In the genomic region with DNA sequence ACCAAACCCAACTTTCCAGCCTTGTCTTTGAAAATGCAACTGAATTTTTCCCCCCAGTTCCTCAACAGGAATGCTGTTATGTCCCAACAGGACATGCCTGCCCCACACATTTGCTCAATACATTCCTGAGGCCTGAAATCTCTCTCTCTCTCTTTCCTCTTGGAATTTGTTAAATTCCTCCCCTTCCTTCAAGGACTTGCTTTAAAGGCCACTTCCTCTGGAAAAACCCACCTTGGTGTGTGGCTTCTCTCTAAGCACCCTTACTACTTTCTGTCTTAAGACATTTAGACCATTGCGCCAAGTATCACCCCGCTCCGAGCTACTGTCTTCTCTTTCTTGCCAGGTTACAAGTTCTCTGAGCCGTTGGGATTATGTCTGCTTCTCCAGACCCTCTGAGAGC, we compare ENCODE assay signal across 24 mouse cellular contexts.
"Had no signal": no experiment of that assay in that cellular context is flagged by ENCODE, and none has a peak within 500 bp of the region (broad histone marks: within the 10 kb centered on the region; RNA-seq: fewer than 3 reads in every experiment).

No protein-coding gene starts in this region.

- DNase-seq: gastrocnemius, postnatal 14 days; gastrocnemius, postnatal 36 days; heart, adult 18-20 months; heart, postnatal 14 days; heart, postnatal 36 days; kidney, adult 11 months; kidney, adult 2 months; kidney, adult 9 months; kidney, postnatal 14 days; kidney, postnatal 36 days; liver had no signal

- H3K9me3 ChIP-seq: heart, embryonic 10.5 days; heart, embryonic 15.5 days; hindbrain, embryonic 13.5 days; hindbrain, embryonic 15.5 days; kidney, embryonic 15.5 days; limb, embryonic 10.5 days had no signal

- H3K27me3 ChIP-seq: hindbrain, embryonic 15.5 days had no signal

- ATAC-seq: hindbrain, postnatal 0 days; intestine, embryonic 16.5 days had no signal

- H3K27ac ChIP-seq: heart, embryonic 10.5 days; heart, embryonic 13.5 days; heart, embryonic 15.5 days; hindbrain, embryonic 13.5 days; hindbrain, embryonic 15.5 days; hindbrain, postnatal 0 days; kidney, embryonic 15.5 days; kidney, postnatal 0 days; layer of hippocampus, adult 2 months; left cerebral cortex, adult 2 months; limb, embryonic 10.5 days; limb, embryonic 12.5 days had no signal

- H3K4me3 ChIP-seq: heart, embryonic 10.5 days; heart, embryonic 13.5 days; heart, embryonic 15.5 days; hindbrain, embryonic 15.5 days; kidney, embryonic 15.5 days; layer of hippocampus, adult 2 months; left cerebral cortex, adult 2 months; limb, embryonic 10.5 days; limb, embryonic 12.5 days had no signal

- H3K36me3 ChIP-seq: heart, embryonic 10.5 days; heart, embryonic 13.5 days; heart, embryonic 15.5 days; hindbrain, embryonic 13.5 days; hindbrain, embryonic 15.5 days; kidney, embryonic 15.5 days; limb, embryonic 10.5 days; limb, embryonic 12.5 days had no signal

- H3K9ac ChIP-seq: heart, embryonic 13.5 days; heart, embryonic 15.5 days; hindbrain, embryonic 15.5 days; kidney, embryonic 15.5 days; limb, embryonic 12.5 days had no signal
